Mouse (Mus musculus): ENCODE results near the gene Ank3. TPM values are rescaled to one million over a fixed set of nuclear protein-coding genes. Genes with fewer than 3 reads are reported as not detected.

Ank3 gene
- polyA plus RNA-seq, 2 experiments, result 3.1 to 5.3 TPM

DNA sequence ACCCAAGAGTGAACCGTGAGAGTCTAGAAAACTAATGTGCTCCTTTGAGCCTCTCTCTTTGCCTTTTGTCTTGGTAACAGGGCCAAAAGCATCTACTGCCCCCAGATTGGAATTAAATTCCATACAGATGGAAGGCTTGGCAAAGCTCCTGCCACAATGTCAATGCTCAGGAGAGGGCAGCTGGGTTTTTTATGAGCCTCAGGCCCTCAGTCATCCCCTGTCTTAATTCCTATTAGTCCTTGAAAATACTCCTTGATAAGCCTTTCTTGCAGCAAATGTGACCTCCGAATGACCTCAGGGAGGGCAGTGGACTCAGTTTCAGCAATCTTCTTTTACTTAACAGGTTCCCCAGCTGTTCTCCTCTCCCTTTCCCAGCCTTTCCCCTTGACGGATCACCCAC lies 635.3 kb downstream of the Ank3 start:
- WGBS (ENCODE audit: insufficient replicate concordance), result 64% methylated on average over 3 of the region's 3 CpGs
- H3K9me3 ChIP-seq (ENCODE audit: control insufficient read depth, low read length), result no peaks in the 10 kb centered on the region
- TF ChIP-seq EP300 (IDR thresholded peaks at IDR 0.05; ENCODE audit: low read depth) (no peak), CTCF (IDR thresholded peaks at IDR 0.05; ENCODE audit: low read depth) (no peak)
- H3K27me3 ChIP-seq (ENCODE audit: control insufficient read depth, insufficient read depth, low read length), result no peaks in the 10 kb centered on the region
- H3K9ac ChIP-seq (replicated peaks), result no peak overlapping the region
- H3K4me2 ChIP-seq (ENCODE audit: low read depth), result no peak overlapping the region
- H3K36me3 ChIP-seq (replicated peaks; ENCODE audit: control insufficient read depth, insufficient read depth, low read depth), result no peaks in the 10 kb centered on the region
- no peaks in the 10 kb centered on the region for H3K4me1 ChIP-seq (replicated peaks; ENCODE audit: control insufficient read depth in 2 of 2, insufficient read depth in 2 of 2, low read length in 1 of 2)
- no peak overlapping the region for H3K4me3 ChIP-seq (ENCODE audit: insufficient read depth in 1 of 2, low read depth in 2 of 2, low read length in 2 of 2)
- H3K27ac ChIP-seq, result no peak overlapping the region
- ATAC-seq (ENCODE audit: insufficient read depth), result no peak
- no peak for DNase-seq (ENCODE audit: low read depth in 3 of 3, low spot score in 3 of 3)

- 73% methylated on average over 17 of the region's 17 CpGs for WGBS (ENCODE audit: insufficient replicate concordance)
- TF ChIP-seq EP300 (IDR thresholded peaks at IDR 0.05; ENCODE audit: low read depth), result no peak
- TF ChIP-seq CTCF (IDR thresholded peaks at IDR 0.05; ENCODE audit: low read depth), result no peak
- H3K4me1 ChIP-seq (replicated peaks; ENCODE audit: control insufficient read depth in 2 of 2, insufficient read depth in 2 of 2, low read length in 1 of 2), result no peaks in the 10 kb centered on the region
Measured at GRCm38 (mm10) chr10:70039871-70040291, 641.3 kb downstream of the Ank3 start.

GRCm38 (mm10) chr10:70041562-70041961 lies 643.0 kb downstream of the Ank3 start:
- Histone ChIP-seq H3K4me2 (ENCODE audit: low read depth) (no peak overlapping the region), H3K4me1 (replicated peaks; ENCODE audit: control insufficient read depth in 2 of 2, insufficient read depth in 2 of 2, low read length in 1 of 2) (no peaks in the 10 kb centered on the region), H3K27me3 (ENCODE audit: control insufficient read depth, insufficient read depth, low read length) (no peaks in the 10 kb centered on the region), H3K9ac (replicated peaks) (no peak overlapping the region), H3K4me3 (ENCODE audit: insufficient read depth in 1 of 2, low read depth in 2 of 2, low read length in 2 of 2) (no peak overlapping the region), H3K27ac (no peak overlapping the region), H3K9me3 (ENCODE audit: control insufficient read depth, low read length) (no peaks in the 10 kb centered on the region), H3K36me3 (replicated peaks; ENCODE audit: control insufficient read depth, insufficient read depth, low read depth) (no peaks in the 10 kb centered on the region)
- ATAC-seq (ENCODE audit: insufficient read depth), result no peak
- TF ChIP-seq CTCF (IDR thresholded peaks at IDR 0.05; ENCODE audit: low read depth) (no peak), EP300 (IDR thresholded peaks at IDR 0.05; ENCODE audit: low read depth) (no peak)
- DNase-seq (ENCODE audit: low read depth in 3 of 3, low spot score in 3 of 3), result no peak

More at GRCm38 (mm10) chr10:70039871-70040291, 641.3 kb downstream of the Ank3 start:
- H3K9ac ChIP-seq (replicated peaks), result no peak overlapping the region
- no peak overlapping the region for H3K4me3 ChIP-seq (ENCODE audit: insufficient read depth in 1 of 2, low read depth in 2 of 2, low read length in 2 of 2)
- DNase-seq (ENCODE audit: low read depth in 3 of 3, low spot score in 3 of 3) (no peak), ATAC-seq (ENCODE audit: insufficient read depth) (no peak)
- H3K36me3 ChIP-seq (replicated peaks; ENCODE audit: control insufficient read depth, insufficient read depth, low read depth), result no peaks in the 10 kb centered on the region
- no peaks in the 10 kb centered on the region for H3K9me3 ChIP-seq (ENCODE audit: control insufficient read depth, low read length)
- H3K27ac ChIP-seq, result no peak overlapping the region
- H3K4me2 ChIP-seq (ENCODE audit: low read depth), result no peak overlapping the region
- no peaks in the 10 kb centered on the region for H3K27me3 ChIP-seq (ENCODE audit: control insufficient read depth, insufficient read depth, low read length)

GRCm38 (mm10) chr10:70045722-70046121 lies 647.1 kb downstream of the Ank3 start:
- DNase-seq (ENCODE audit: low read depth in 3 of 3, low spot score in 3 of 3) (no peak), ATAC-seq (ENCODE audit: insufficient read depth) (no peak)
- Histone ChIP-seq H3K9me3 (ENCODE audit: control insufficient read depth, low read length) (no peaks in the 10 kb centered on the region), H3K9ac (replicated peaks) (no peak overlapping the region), H3K4me2 (ENCODE audit: low read depth) (no peak overlapping the region), H3K4me3 (ENCODE audit: insufficient read depth in 1 of 2, low read depth in 2 of 2, low read length in 2 of 2) (no peak overlapping the region), H3K4me1 (replicated peaks; ENCODE audit: control insufficient read depth in 2 of 2, insufficient read depth in 2 of 2, low read length in 1 of 2) (no peaks in the 10 kb centered on the region), H3K27me3 (ENCODE audit: control insufficient read depth, insufficient read depth, low read length) (no peaks in the 10 kb centered on the region), H3K27ac (no peak overlapping the region), H3K36me3 (replicated peaks; ENCODE audit: control insufficient read depth, insufficient read depth, low read depth) (no peaks in the 10 kb centered on the region)
- WGBS (ENCODE audit: insufficient replicate concordance), result 41% methylated on average over 2 of the region's 2 CpGs
- no peak for TF ChIP-seq EP300 (IDR thresholded peaks at IDR 0.05; ENCODE audit: low read depth)
- TF ChIP-seq CTCF (IDR thresholded peaks at IDR 0.05; ENCODE audit: low read depth), result no peak

GRCm38 (mm10) chr10:70049771-70050170 lies 651.2 kb downstream of the Ank3 start:
- WGBS (ENCODE audit: insufficient replicate concordance), result 72% methylated on average over 7 of the region's 7 CpGs
- ATAC-seq (ENCODE audit: insufficient read depth), result no peak
- Histone ChIP-seq H3K27me3 (ENCODE audit: control insufficient read depth, insufficient read depth, low read length) (no peaks in the 10 kb centered on the region), H3K9ac (replicated peaks) (no peak overlapping the region), H3K4me3 (ENCODE audit: insufficient read depth in 1 of 2, low read depth in 2 of 2, low read length in 2 of 2) (no peak overlapping the region), H3K9me3 (ENCODE audit: control insufficient read depth, low read length) (no peaks in the 10 kb centered on the region), H3K36me3 (replicated peaks; ENCODE audit: control insufficient read depth, insufficient read depth, low read depth) (no peaks in the 10 kb centered on the region), H3K4me1 (replicated peaks; ENCODE audit: control insufficient read depth in 2 of 2, insufficient read depth in 2 of 2, low read length in 1 of 2) (no peaks in the 10 kb centered on the region), H3K4me2 (ENCODE audit: low read depth) (no peak overlapping the region), H3K27ac (no peak overlapping the region)
- TF ChIP-seq EP300 (IDR thresholded peaks at IDR 0.05; ENCODE audit: low read depth) (no peak), CTCF (IDR thresholded peaks at IDR 0.05; ENCODE audit: low read depth) (no peak)
- DNase-seq (ENCODE audit: low read depth in 3 of 3, low spot score in 3 of 3), result no peak
